Mouse (Mus musculus): ENCODE data around the gene Gm5475. TPM values are rescaled to one million over a fixed set of nuclear protein-coding genes. Genes with fewer than 3 reads are reported as not detected.
A peak's percentile ranks its signal among the peaks of the same experiment; 100 is the strongest.

The Gm5475 gene
- polyA plus RNA-seq, 1 experiment from 2014 or later, result 0.13 TPM

DNA sequence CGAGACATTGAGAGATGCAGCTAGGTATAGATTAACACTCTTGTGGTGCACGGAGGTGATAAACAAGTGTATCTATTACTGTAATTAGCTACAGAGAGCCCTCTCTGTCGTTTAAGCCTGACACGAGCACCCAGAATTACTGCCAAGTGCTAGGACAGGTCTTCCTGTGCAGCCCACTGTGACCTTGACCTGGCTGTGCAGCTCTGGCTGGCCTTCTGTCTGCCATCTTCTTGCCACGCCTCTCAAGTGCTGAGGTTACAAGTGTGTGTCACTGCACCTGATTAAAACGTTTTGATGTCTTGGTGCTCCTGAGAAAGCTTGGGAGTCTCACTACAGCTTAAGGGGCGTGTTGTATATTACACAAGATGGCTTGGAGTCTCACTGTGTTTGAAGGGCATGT, 30.9 kb upstream of the Gm5475 start:
- 63% methylated on average over 7 of the region's 7 CpGs for WGBS
- H3K4me1 ChIP-seq (ENCODE audit: control insufficient read depth, insufficient read depth, low read length), result no peaks in the 10 kb centered on the region
- no peak for ATAC-seq (ENCODE audit: insufficient read depth, low FRiP score)
- H3K36me3 ChIP-seq (ENCODE audit: control insufficient read depth, insufficient read depth, low read length), result peaks cover 23% of the 10 kb centered on the region; the same call in 1 of the 2 replicates
- no peak overlapping the region for H3K4me3 ChIP-seq (replicated peaks; ENCODE audit: low read length)
- no peak overlapping the region for H3K9ac ChIP-seq (ENCODE audit: low read length)
- no peak overlapping the region for H3K27ac ChIP-seq (ENCODE audit: low read length)
- no peak overlapping the region for H3K4me2 ChIP-seq (ENCODE audit: low read depth, low read length)
- no peaks in the 10 kb centered on the region for H3K27me3 ChIP-seq (ENCODE audit: control insufficient read depth, insufficient read depth, low read length)
- no peaks in the 10 kb centered on the region for H3K9me3 ChIP-seq (replicated peaks; ENCODE audit: control insufficient read depth, low read length)

DNA sequence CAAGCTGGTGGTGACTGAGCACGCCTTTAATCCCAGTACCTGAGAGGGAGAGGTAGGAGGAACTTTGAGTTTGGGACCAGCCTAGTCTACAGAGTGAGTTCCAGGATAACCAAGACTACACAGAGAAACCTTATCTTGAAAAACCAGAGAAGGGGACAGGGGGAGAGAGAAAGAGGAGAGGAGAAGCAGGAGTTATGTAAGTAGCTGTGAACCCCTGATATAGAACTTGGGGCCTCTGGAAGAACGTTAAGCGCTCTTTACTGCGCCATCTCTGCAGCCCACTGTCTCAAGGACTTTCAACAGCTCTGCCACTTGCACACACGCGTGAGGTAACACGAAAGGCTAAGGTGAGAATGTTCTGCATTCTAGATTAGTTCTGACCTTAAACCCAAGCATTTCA, 30.3 kb upstream of the Gm5475 start:
- ATAC-seq (ENCODE audit: insufficient read depth, low FRiP score), result no peak
- H3K4me2 ChIP-seq (ENCODE audit: low read depth, low read length), result no peak overlapping the region

DNA sequence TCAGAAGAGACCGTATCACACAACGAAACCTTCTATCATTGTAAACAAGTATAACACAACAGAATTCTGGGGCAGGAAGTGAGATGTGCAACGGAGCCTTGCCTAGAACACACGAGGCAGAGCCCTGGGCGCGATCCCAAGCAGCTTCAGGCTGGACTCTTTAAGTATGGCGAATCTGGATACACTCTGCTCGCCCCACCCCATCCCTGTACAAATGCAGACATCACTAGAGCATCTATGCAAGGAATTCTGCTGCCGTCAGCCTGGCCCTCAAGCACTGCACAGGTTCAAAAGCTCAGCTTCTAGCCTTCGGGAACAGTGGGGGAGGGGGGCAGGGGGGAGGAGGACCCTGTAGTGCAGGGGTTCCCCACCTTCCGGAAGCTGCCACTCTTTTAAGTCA, 28.9 kb upstream of the Gm5475 start:
- ATAC-seq (ENCODE audit: insufficient read depth, low FRiP score), result no peak
- no peak overlapping the region for H3K4me3 ChIP-seq (replicated peaks; ENCODE audit: low read length)
- H3K27me3 ChIP-seq (ENCODE audit: control insufficient read depth, insufficient read depth, low read length), result no peaks in the 10 kb centered on the region
- H3K36me3 ChIP-seq (ENCODE audit: control insufficient read depth, insufficient read depth, low read length), result peaks cover 26% of the 10 kb centered on the region; the same call in 1 of the 2 replicates
- 87% methylated on average over 11 of the region's 11 CpGs for WGBS
- no peaks in the 10 kb centered on the region for H3K4me1 ChIP-seq (ENCODE audit: control insufficient read depth, insufficient read depth, low read length)
- H3K4me2 ChIP-seq (ENCODE audit: low read depth, low read length), result no peak overlapping the region
- no peaks in the 10 kb centered on the region for H3K9me3 ChIP-seq (replicated peaks; ENCODE audit: control insufficient read depth, low read length)
- no peak overlapping the region for H3K27ac ChIP-seq (ENCODE audit: low read length)
- H3K9ac ChIP-seq (ENCODE audit: low read length), result no peak overlapping the region

More for the DNA sequence above, 30.3 kb upstream of the Gm5475 start:
- Histone ChIP-seq H3K27ac (ENCODE audit: low read length) (no peak overlapping the region), H3K27me3 (ENCODE audit: control insufficient read depth, insufficient read depth, low read length) (no peaks in the 10 kb centered on the region), H3K9me3 (replicated peaks; ENCODE audit: control insufficient read depth, low read length) (no peaks in the 10 kb centered on the region), H3K9ac (ENCODE audit: low read length) (no peak overlapping the region), H3K36me3 (ENCODE audit: control insufficient read depth, insufficient read depth, low read length) (peaks cover 26% of the 10 kb centered on the region; the same call in 1 of the 2 replicates), H3K4me1 (ENCODE audit: control insufficient read depth, insufficient read depth, low read length) (no peaks in the 10 kb centered on the region), H3K4me3 (replicated peaks; ENCODE audit: low read length) (no peak overlapping the region)
- WGBS, result 90% methylated on average over 7 of the region's 7 CpGs

DNA sequence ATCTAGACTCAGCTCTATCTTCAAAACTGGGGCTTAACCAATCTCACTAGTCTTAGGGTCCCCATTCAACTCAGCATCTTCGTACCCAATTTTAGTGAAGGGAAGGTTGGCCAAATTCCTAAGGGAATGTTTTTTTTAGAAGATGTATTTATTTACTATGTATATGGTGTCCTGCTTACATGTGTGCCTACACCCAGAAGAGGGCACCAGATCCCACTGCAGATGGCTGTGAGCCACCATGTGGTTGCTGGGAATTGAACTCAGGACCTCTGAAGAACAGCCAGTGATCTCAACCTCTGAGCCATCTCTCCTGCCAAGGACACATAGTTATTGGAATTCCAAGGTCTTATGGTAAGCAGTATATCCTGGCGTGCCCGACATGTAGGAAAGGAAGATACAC, 26.4 kb upstream of the Gm5475 start:
- Histone ChIP-seq H3K4me2 (ENCODE audit: low read depth, low read length) (no peak overlapping the region), H3K9ac (ENCODE audit: low read length) (no peak overlapping the region), H3K27ac (ENCODE audit: low read length) (no peak overlapping the region), H3K9me3 (replicated peaks; ENCODE audit: control insufficient read depth, low read length) (no peaks in the 10 kb centered on the region), H3K4me3 (replicated peaks; ENCODE audit: low read length) (no peak overlapping the region), H3K27me3 (ENCODE audit: control insufficient read depth, insufficient read depth, low read length) (no peaks in the 10 kb centered on the region), H3K4me1 (ENCODE audit: control insufficient read depth, insufficient read depth, low read length) (no peaks in the 10 kb centered on the region), H3K36me3 (ENCODE audit: control insufficient read depth, insufficient read depth, low read length) (peaks cover 36% of the 10 kb centered on the region)
- no peak for ATAC-seq (ENCODE audit: insufficient read depth, low FRiP score)
- WGBS, result 92% methylated on average over 3 of the region's 3 CpGs

DNA sequence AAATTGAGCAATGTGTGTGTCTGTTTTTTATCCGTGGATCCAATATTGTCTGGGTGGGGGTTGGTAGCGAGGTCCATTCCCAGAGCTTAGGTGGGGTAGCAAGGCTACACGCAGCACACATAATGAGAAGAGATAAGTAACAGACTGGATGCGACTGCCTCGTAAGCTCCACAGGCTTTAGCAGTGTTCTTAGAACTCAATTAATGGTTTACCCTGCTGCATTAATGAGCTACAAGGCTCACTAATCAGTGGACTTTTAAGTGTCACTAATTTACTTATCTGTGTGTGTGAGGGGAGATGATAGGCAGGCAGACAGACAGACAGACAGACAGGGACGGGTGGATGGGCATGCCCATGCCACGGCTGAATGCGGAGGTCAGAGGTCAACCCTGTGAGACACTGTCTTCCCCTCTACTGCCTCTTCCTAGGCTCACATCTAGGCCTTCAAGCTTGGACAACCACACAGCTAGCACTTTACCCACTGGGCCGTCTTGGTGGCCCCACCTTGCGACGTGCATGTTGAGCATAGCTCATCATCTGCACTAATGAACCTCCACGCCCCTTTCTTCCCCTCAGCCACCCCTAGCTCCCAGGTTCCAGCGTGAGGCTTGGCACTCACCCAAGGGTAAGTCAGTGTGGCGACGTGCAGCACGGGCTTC, 21.2 kb upstream of the Gm5475 start:
- H3K9me3 ChIP-seq (replicated peaks; ENCODE audit: control insufficient read depth, low read length), result no peaks in the 10 kb centered on the region
- H3K4me1 ChIP-seq (ENCODE audit: control insufficient read depth, insufficient read depth, low read length), result no peaks in the 10 kb centered on the region
- 84% methylated on average over 16 of the region's 16 CpGs for WGBS
- H3K27ac ChIP-seq (ENCODE audit: low read length), result no peak overlapping the region
- no peaks in the 10 kb centered on the region for H3K27me3 ChIP-seq (ENCODE audit: control insufficient read depth, insufficient read depth, low read length)
- H3K4me2 ChIP-seq (ENCODE audit: low read depth, low read length), result no peak overlapping the region
- H3K9ac ChIP-seq (ENCODE audit: low read length), result no peak overlapping the region
- no peak overlapping the region for H3K4me3 ChIP-seq (replicated peaks; ENCODE audit: low read length)
- H3K36me3 ChIP-seq (ENCODE audit: control insufficient read depth, insufficient read depth, low read length), result peaks cover 25% of the 10 kb centered on the region
- no peak; the same call in 1 of the 2 replicates for ATAC-seq (ENCODE audit: insufficient read depth, low FRiP score)

DNA sequence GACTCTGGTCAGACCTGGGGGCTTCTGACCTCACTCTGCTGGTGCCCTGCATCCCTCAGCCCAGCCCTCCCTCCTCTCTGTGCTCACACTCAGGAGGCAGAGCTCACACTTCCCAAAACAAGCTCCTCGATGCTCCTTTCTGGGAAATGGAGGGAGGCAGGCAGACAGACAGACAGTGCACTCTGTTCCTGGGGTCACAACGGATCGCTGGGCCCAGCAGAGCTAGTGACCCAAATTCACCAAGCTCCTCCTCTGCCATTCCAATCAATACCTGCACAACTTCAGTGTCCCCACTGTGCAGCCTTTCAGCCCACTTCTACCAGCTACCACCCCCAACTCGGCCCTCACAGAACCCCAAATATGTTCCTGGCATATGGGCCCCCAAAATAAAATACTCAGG, 20.1 kb upstream of the Gm5475 start:
- Histone ChIP-seq H3K4me1 (ENCODE audit: control insufficient read depth, insufficient read depth, low read length) (no peaks in the 10 kb centered on the region), H3K27me3 (ENCODE audit: control insufficient read depth, insufficient read depth, low read length) (no peaks in the 10 kb centered on the region), H3K27ac (ENCODE audit: low read length) (no peak overlapping the region), H3K4me3 (replicated peaks; ENCODE audit: low read length) (no peak overlapping the region), H3K4me2 (ENCODE audit: low read depth, low read length) (no peak overlapping the region), H3K36me3 (ENCODE audit: control insufficient read depth, insufficient read depth, low read length) (peaks cover 19% of the 10 kb centered on the region; the same call in 1 of the 2 replicates), H3K9ac (ENCODE audit: low read length) (no peak overlapping the region), H3K9me3 (replicated peaks; ENCODE audit: control insufficient read depth, low read length) (no peaks in the 10 kb centered on the region)
- no peak for ATAC-seq (ENCODE audit: insufficient read depth, low FRiP score)
- 87% methylated on average over 4 of the region's 4 CpGs for WGBS

DNA sequence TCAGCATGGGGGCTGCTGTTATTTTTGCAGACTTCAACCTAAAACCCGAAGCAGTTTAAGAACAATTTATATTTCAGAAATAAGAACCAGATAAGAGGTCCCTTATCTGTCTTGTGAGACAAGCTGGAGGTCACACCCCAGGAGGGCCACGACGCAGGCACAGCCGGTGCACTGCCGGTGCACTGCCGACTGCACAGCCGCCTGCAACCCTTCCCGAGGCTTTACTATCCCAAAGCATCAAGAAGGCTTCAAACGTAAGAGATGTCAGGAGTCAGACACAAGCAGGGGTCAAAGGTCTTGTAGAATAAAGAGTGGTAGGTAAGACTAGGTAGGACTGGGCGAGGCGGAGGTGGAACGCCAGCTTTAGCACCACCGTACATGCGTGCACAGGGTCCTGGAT, 19.6 kb upstream of the Gm5475 start:
- WGBS, result 80% methylated on average over 14 of the region's 14 CpGs
- no peak overlapping the region for H3K4me3 ChIP-seq (replicated peaks; ENCODE audit: low read length)
- ATAC-seq (ENCODE audit: insufficient read depth, low FRiP score), result no peak
- no peak overlapping the region for H3K9ac ChIP-seq (ENCODE audit: low read length)
- no peaks in the 10 kb centered on the region for H3K4me1 ChIP-seq (ENCODE audit: control insufficient read depth, insufficient read depth, low read length)
- no peak overlapping the region for H3K27ac ChIP-seq (ENCODE audit: low read length)
- no peak overlapping the region for H3K4me2 ChIP-seq (ENCODE audit: low read depth, low read length)
- H3K36me3 ChIP-seq (ENCODE audit: control insufficient read depth, insufficient read depth, low read length), result peaks cover 19% of the 10 kb centered on the region; the same call in 1 of the 2 replicates
- H3K27me3 ChIP-seq (ENCODE audit: control insufficient read depth, insufficient read depth, low read length), result no peaks in the 10 kb centered on the region
- H3K9me3 ChIP-seq (replicated peaks; ENCODE audit: control insufficient read depth, low read length), result no peaks in the 10 kb centered on the region

DNA sequence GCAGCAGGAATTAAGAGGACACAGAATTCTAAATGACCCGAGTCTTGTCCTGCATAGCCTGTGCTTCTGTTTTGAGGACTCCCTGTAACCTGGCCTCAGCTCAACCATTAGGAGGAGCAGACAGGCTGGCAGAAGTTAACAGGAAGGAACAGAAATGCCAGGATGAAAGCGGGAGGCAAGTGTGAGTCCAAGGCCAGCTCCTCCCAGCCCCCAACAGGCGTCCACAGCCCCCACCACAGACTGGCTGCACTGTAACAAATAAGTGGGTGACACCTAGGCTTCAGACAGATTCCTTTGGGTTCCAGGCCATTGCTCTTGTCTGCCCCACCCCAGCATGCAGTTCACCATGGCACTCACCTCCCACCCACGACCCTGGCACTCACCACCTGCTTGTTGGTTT, 19.1 kb upstream of the Gm5475 start:
- no peak overlapping the region for H3K4me2 ChIP-seq (ENCODE audit: low read depth, low read length)
- no peak overlapping the region for H3K27ac ChIP-seq (ENCODE audit: low read length)
- peaks cover 19% of the 10 kb centered on the region; the same call in 1 of the 2 replicates for H3K36me3 ChIP-seq (ENCODE audit: control insufficient read depth, insufficient read depth, low read length)
- H3K4me3 ChIP-seq (replicated peaks; ENCODE audit: low read length), result no peak overlapping the region
- H3K4me1 ChIP-seq (ENCODE audit: control insufficient read depth, insufficient read depth, low read length), result no peaks in the 10 kb centered on the region
- WGBS, result 80% methylated on average over 4 of the region's 4 CpGs
- H3K27me3 ChIP-seq (ENCODE audit: control insufficient read depth, insufficient read depth, low read length), result no peaks in the 10 kb centered on the region
- no peaks in the 10 kb centered on the region for H3K9me3 ChIP-seq (replicated peaks; ENCODE audit: control insufficient read depth, low read length)
- ATAC-seq (ENCODE audit: insufficient read depth, low FRiP score), result no peak
- no peak overlapping the region for H3K9ac ChIP-seq (ENCODE audit: low read length)

DNA sequence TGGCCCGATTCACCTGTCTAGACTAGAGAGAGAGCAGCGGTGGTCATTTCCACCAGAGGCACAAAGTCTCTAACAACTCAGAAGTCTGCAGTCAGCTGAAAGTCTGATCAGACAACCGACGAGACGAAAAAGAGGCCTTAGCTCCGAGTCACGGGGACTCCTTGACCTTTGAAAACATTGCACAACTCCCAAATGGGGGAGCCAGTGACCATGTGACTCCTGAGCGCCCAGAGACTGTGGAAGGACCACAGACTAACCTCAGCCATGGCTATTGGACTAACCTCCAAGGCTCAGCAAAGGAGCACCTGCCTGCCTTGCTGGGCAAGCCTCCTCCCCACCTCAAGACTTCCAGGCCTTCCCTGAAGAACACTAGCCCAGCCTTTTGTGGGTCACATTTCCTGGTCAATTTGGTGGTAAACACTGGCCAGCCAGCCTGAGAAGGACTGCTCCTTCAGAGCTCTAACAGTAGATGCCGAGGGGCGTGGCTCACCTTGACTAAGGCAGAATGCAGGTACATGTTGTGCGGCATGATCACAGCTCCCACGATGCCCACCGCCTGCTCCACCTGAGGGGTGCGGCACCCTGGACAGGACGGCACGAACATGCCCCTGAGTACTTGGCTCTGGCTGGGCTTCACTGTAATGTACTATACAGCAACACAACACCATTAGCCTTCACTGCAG, 18.5 kb upstream of the Gm5475 start:
- Histone ChIP-seq H3K27me3 (ENCODE audit: control insufficient read depth, insufficient read depth, low read length) (no peaks in the 10 kb centered on the region), H3K4me1 (ENCODE audit: control insufficient read depth, insufficient read depth, low read length) (no peaks in the 10 kb centered on the region), H3K4me2 (ENCODE audit: low read depth, low read length) (no peak overlapping the region), H3K36me3 (ENCODE audit: control insufficient read depth, insufficient read depth, low read length) (peaks cover 19% of the 10 kb centered on the region; the same call in 1 of the 2 replicates), H3K9me3 (replicated peaks; ENCODE audit: control insufficient read depth, low read length) (no peaks in the 10 kb centered on the region), H3K27ac (ENCODE audit: low read length) (no peak overlapping the region), H3K4me3 (replicated peaks; ENCODE audit: low read length) (no peak overlapping the region), H3K9ac (ENCODE audit: low read length) (no peak overlapping the region)
- 82% methylated on average over 16 of the region's 16 CpGs for WGBS
- ATAC-seq (ENCODE audit: insufficient read depth, low FRiP score), result 0 out of 2 replicates have a peak, but pooled peaks have one; percentile 11
